Mouse (Mus musculus): ENCODE data around the gene H6pd.

The H6pd gene

DNA sequence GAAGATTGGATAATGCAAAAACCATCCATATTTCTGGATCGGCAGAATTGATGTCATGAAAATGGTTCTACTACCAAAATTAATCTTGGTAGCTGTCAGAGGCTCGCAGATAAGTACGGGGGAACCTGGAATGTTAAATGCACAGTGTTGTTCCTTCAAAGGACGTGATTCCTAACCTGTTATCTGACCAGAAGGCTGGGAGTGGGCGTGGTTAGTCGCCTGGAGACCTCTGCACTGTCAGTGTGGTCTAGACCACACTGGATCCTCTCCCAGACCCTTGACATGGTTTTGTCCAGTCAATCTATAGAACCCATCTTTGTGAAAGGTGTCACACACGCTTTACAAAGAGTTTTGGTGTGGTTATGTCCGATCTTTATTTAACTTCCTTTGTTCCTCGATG is 37.4 kb downstream of the H6pd start:
- no peak for DNase-seq

DNA sequence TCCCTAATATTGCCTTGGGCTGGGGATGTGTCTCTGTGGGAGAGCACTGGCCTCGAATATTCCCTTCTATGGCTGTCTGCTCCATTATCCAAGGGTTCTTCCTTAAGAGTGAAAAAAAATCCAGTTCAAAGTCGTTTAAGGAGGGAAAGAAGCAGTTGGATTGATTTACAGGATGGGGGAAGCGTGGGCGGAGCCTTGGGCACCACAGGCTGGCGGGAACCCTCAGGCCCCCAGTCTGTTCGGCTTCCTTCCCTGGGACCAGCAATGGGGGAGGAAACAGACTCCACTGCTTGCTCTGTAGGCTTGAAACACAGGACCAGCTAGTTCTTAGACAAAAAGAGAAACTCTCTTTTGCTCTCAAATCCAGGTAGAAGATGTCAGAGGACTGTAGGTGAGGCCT is 40.3 kb downstream of the H6pd start:
- DNase-seq, result no peak

DNA sequence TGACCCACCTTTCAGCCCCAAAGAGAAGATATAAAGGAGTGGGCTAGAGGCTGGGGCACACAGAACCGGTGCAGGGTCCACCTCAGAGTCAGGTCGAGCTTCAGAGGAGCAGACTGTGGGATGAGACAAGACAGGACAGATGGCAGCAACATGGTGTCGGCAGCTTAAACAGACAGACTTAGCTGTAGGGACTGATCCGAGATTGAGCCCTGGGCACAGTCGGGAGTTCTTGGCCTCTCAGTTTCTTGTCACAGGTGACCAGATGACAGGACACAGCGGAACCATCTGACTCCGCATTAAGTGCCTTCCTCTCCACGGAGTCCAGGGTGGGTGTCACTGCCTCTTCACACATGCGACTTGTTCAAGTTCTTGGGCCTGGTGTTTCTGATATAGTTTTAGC is 41.9 kb downstream of the H6pd start:
- no peak for DNase-seq

DNA sequence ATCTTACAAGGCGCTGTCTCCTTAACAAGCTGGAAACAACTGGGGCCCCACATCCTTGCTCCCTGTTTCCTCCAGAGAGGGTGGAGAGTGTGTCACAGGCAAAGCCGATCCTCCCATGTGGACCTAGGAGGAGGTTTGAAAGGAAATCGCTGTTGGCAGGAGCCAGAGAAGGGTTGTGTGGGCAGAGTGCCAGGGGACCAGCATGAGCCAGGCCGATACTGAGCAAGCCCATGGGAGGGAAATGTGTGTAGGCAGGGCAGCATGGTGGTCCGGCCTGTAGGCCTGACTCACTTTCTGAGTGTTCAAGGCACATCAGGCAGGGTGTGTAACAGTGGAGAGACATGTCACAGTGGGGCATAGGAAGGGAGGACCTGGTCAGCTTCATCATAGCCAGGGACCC is 42.6 kb downstream of the H6pd start:
- DNase-seq, result peak; percentile 79

DNA sequence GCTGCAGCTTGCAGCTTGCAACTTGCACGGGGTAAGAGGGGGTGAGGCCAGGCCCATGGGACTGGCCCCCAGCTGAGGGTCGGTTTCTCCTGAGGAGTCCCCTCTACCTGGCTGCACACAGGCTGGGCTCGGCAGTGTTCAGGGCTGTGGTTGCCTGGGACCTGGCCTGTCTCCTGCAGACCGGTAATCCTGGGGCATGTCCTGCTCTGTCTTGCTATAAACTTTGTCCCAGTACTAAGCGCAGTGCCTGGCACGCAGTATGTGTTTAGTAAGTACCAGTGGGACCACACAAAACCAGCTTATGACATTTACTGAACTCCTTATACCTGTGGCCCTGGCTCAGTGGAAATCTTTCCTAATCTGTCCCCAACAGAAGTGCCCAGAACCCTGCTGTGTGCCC is 43.2 kb downstream of the H6pd start:
- DNase-seq, result no peak

DNA sequence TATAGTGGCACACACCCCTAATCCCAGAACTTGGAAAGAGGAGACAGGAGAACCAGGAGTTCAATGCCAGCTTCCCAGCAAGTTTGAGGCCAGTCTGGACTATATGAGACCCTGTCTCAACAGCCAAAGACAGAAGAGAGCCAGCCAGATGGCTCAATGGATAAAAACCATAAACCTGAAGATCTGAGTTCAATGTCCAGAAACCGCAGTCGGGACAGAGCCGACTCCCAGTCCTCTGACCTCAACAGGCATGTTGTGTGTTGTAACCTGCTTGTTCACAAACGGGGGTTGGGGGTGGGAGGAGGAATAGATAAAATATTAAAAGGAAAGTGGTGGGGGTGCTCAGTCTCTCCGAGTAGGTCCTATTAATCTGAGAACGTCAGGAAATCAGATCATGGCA is 43.6 kb downstream of the H6pd start:
- no peak for DNase-seq

DNA sequence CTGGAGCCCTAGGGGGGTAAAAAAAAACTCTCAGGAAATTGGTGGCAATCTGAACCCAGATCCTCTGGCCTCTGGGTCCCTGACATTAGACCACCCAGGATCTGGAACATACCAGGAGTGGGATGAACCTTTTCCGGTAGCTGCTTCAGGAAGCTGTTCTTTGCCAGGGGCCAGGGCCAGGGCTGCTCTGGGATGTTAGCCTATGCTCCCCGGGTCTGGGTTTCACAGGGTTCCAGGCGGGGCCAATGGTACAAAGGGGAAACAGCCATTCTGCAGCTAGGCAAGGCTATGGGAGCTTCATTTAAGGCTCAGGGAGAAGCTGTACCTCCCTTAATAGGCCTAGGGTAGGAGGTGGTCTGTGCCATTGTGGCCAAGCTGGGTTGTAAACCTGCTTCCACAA is 44.1 kb downstream of the H6pd start:
- DNase-seq, result no peak

DNA sequence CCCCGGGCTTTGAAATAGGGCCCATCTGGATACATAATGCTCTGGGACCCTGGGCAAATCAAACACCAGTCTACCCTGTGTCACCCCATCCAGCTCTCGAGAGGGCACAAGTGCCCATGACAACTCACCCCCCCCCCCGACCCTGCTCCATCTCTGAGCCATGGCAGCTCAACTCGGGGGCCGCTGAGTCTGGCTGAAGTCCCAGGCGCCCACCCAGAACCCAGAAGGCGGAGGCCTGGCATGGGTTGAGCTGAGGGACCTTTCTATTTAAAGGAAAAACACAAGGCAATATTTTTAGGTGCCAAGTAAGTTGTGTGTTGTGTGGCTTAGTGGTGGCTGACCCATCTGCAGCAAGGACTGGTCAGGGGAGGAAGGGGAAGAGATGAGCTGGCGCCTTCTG is 44.5 kb downstream of the H6pd start:
- no peak for DNase-seq

DNA sequence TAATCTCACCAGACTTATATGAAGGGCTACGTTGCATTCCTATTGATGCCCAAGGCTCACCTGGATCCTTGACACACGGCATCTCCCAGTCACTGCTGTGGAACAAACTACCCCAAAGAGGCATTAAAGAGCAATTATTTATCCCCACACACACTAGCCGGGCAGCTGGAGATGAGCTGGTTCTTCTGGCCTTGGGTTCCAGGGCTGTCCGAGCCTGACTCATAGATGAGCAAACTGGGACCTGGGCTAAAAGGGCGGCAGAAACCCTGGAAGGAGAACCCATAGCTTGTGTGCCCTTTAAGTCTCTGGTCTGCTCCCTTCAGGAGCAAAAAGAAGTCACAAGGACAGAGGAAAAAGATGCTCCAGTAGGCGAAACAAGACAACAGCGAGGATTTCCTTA is 48.4 kb downstream of the H6pd start:
- no peak for DNase-seq

DNA sequence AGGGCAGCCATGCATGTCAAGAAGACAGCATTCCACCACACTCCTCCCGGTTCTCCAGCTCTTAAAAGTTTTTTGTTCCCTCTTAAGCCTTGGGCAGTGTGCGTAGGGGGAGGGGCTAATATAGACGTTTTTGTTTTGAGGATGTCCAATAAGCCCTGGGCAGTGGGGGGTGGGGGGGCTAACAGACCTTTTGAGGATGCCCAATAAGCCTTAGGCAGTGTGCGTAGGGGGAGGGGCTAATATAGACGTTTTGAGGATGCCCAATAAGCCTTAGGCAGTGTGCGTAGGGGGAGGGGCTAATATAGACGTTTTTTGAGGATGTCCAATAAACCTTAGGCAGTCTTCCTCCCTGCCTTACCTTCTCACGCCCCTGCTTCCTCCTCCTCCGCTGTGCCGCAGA is 49.0 kb downstream of the H6pd start:
- DNase-seq, result no peak

DNA sequence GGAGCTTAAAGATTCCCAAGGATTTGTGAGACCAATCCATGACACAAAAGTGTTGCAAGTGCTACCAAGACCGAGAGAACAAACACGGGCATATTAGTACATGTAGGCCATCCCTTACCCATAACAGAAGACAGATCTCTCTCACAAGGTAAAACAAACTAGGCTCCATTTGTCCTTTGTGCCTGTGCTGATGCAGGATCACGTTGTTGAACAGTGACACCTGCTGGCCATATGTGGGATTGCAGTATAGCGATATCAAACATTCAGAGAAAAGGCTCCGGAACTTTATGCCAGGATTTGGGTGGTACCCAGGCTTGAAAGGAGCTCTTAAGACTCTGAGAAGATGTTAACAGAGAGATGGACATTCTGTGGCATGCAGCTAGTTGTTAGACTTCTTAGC is 50.3 kb downstream of the H6pd start:
- DNase-seq, result peak; percentile 85

DNA sequence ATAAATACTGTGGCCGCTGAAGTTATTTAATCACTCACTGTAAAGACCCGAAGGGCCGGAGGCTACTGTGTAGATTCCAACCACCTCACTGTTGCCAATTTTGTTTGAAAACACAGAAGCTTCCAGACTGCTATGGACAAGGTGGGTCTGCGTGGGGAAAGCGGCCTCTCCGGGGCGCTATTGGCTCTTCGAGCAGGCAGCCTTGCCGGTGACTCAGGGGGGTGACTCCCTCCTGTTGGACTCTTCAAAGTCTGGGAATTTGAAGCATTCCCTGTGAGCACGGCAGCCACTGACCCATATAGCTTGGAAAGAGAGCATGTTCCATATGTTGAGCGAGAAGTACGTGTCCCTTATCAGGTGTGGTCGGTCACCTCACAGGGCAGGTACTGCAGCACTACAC is 52.8 kb downstream of the H6pd start:
- DNase-seq, result no peak

DNA sequence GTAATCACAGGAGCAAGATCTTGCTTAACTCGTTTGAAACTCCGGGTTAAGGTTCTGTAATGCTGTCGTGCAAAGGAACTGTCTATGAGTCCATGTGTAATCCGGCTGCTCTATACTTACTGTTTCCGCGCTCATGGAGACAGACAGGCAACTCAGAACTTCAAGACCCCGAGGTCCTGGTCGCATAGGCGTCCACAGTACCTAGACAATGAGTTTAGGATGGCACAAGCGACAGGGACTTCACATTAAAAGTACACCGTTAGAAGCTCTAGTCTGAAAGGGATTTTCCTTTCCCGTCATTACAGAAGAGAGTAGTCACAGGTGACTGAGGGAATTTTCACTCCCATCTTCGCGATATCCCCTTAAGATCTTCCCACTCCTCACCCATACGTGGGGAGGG is 53.2 kb downstream of the H6pd start:
- no peak for DNase-seq

DNA sequence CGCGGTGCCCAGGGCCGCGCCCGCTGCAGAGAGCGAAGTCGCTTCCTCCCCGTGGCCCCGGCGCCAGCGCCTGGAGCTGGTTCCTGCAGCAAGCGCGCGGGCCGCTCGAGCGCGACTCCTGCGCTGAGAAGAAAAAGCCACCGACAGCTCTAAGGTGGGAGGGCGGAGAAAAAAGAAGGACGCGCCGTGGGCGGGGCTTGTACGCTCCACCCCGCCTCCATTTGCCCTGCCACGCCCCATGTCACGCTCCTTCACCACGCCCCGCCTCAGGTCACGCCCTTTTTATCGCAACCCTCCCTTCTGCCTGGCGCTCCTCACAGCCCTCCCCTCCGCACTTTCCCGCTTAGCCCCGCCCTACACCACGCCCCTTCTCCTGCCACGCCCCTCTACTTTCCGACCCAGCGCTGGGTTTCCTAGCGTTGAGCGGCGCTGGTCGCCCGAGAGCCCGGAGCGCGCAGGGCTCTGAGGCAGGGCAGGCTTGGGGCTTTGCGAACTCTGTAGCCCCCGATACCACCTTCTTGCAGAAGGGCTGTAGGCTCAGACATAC is 53.9 kb downstream of the H6pd start, which contains the start of gene Spsb1:
TSS of gene Spsb1 (minus strand) at position 151 of the 547 bp plus-strand sequence.
- DNase-seq, result peak; percentile 99

DNA sequence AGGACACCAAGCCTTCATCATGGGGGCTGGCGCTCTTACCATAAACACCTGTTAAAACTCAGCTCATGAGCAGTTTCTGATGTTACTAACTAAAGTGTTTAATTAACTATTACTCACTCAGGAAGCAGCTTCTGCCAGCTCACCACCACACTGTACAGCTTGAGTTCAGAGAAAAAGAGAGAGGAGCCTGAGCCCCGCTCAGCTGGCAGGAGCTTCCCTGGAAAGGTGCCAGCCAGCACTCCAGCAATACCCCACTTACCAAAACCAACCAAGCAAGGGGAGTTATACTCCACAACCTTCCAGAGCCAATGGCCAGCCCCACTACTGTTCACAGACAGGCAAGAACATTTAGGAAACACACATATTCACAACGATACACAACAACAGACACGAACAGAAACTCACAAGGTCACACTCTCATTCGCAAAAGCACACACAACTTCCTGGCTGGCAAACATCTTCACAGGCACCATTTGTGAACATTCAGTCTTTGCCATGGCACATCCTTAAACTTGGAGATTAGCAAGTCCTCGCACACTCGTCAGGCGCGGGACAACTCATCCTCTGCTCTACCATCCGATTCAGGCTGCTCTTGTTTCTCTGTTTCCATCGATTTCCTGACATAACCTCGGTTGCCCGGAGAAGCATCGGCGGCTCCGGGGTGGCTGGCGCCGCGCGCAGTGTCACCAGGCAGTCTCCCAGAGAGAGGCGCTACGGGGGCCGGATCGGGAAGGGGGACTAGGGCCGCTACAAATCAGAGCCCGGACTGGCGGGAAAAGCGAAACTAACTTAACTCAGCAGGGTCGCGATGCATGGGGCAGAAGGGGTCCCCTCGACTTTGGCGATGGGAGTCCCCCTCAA is 55.0 kb downstream of the H6pd start:
- peak; percentile 54 for DNase-seq

DNA sequence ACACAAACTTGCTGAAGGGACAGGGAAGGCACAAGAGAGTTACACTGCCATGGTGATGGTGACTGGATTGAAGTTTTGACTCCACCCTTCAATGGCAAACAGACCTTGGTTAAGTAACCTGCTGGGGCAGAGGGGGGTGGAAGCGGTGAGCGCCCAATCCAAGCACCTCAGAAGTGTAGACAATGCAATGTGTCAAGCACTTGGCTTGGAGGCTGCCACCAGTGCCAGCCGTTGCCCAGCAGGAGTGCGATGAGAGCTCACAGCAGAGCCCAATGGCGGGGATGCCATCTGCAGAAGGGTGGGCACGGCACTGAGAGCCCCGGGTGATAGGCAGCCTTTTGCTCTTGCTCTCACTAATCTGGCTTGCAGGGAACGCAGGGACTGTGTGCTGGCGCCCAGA is 56.6 kb downstream of the H6pd start:
- no peak for DNase-seq

DNA sequence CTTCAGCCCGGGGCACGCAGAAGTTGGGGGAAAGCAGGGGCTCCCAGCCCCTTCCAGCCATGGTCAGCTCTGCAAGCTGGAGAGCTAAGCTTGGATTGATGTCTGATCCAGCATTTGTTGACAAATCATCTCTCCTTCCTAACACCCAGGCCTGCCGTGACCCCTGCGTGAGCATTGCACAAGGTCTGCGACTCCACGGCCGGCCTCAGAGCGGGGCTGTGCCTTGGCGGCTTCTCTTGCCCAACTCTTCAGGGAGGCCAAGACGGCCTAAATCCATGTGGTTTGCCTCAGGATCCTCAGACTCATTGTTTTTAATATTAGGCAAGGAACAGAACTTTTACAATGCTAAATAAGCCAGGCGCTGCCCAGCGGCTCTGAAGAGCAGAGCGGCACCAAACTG is 57.6 kb downstream of the H6pd start:
- DNase-seq, result peak; percentile 56

DNA sequence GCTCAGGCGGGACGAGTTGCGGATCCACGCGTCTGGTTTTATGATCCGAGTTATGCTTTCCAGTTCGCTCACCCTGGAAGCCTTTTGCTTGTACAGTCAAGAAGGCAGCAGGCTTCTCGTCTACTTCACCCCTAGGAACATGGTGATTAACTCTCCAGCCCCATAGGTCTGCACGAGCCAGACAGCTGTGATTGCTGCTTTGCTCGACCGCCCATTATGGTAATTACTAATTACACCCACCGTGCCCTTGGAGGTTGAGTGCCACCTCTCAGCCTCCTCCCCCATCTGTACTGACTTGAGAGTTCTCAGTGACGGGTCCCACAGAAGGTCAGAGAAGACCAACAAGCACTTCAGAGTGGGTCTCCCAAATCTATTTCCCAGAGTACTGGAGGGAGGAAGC is 59.1 kb downstream of the H6pd start:
- no peak for DNase-seq

DNA sequence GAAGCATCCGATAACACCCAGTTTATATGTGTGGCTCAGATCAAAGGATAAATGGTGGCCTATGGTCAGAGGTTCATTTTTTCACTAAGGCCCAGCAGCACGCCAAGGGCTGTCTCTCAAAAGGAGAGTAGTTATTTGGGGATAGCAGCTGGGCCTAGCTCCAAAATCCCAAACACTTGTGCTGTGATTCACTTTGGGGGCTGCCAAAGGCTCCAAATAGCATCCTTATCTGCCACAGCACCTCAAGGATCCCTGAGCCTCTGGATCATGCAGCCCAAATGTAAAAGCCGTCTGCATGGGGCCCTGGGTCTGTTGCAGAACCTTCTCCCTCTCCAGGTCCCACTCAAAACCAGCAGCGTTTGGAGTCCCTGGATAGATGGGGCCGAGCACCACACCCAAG is 60.7 kb downstream of the H6pd start:
- no peak for DNase-seq

DNA sequence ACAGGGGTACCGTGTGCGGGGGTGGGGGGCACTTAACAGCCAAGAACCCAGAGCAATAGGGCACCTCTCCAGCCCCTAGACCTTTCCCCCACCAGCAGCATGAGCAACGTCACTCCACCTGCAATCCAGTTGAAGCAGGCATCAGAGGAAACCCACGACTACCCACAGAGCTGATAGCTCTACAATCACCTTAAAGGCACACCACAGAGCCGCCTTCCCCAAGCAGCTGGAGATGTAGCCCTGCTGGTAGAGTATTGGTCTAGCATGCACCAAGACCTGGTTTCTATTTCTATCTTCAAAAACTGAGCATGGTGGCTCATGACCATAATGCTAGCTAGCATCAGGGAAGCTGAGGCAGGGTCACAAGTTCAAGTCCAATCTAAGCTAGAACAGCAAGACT is 61.4 kb downstream of the H6pd start:
- no peak for DNase-seq

DNA sequence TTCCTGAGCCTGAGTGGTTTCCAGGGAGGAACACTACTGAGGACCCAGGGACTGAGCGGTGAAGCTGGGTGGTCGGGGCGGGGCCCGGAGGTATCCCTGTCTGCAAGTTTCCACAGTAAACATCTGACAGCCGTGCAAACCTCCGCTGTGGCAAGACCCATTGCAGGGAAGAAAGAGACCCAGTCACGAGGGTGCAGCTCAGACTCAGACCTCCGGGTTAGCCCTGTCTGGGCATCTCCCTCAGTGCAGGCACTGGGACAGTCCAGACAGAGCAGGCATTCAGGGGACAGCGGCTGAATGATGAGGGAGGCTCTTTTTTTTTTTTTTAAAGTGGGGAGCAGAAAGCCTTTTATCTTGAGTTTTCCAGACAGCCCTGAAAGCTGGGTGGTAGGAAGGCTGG is 63.6 kb downstream of the H6pd start:
- DNase-seq, result no peak

DNA sequence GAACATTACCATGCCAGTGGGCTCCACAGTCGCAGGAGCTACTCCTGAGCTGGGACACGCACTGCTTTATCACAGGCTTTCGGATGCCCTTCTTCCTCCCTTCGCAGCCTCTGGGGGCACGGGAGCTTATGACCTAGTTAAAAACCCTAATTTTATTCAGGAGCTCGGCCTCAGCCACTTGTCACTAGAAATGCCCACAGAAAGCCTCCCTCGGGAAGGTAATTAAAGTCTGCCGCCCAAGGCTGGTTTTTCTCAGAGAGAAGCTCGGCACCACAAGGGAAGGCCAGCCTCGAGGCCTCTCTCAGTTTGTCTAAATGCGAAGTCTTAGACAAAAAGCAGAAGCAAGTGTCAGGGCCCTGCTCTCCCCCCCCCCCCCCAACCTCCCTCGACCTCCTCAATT is 64.6 kb downstream of the H6pd start:
- no peak for DNase-seq

DNA sequence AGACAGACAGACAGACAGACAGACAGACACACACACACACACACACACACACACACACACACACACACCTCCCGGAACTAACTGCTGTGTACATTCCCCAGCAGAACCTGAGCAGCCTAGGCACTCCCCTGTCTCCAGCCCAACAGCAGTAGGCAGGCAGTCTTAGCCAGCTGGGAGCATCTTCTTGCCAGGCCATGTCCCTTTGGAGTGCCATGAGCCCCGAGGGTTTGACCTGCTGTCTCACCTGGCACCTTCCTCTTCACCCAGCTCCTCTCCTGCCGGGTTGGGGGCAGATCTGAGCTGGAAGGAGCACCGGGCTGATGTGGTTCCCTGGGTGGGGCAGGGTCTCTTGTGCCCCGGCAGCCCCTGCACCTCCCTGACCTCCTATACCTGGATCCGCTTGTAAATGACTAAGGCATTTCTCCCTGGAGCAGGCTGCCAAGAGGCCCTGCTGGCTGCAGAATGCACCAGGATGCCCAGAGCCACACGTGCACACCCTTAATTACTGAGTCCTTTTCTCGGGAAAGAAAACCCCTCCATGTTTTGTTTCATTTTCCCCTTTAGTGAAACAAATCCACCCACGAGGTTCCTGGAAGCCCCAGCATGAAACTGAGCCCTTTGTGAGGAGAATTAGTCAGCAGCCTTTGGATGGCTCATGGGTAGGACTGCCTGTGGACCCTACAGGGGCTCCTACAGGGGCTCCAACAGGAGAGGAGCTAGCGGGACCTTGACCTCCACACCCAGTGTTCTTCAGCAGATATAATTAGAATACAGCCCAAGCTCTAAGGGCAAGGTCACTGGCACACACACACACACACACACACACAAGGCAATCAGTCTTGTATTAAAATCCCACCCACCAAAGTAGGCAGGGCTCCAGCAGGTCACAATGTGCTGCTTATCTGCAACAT is 65.7 kb downstream of the H6pd start:
- DNase-seq, result no peak
